Mouse (Mus musculus) liver, embryonic 13.5 days (tissue): ENCODE results near the gene Sdhc. TPM values are rescaled to one million over a fixed set of nuclear protein-coding genes. Genes with fewer than 3 reads are reported as not detected.

Experiments
- ATAC-seq: fragments of 200-750 bp; cut with Nextera tagmentation; 2 replicates; pipeline ENCODE4 v1.8.0; 2017; ENCODE audit warnings: low read depth, mild to moderate bottlenecking, moderate number of reproducible peaks, moderate library complexity
- DNase-seq: peaks from one replicate; pipeline ENCODE4 v3.0.0; 2022
- H3K27ac ChIP-seq: fragments of 300-500 bp; sonication (generic); 2 replicates; pipeline ENCODE4 v1.5.1; 2015; ENCODE audit warnings: moderate library complexity, mild to moderate bottlenecking, inconsistent platforms
- H3K27me3 ChIP-seq: fragments of 300-500 bp; sonication (generic); 2 replicates; pipeline ENCODE4 v1.6.1; 2015; ENCODE audit warnings: mild to moderate bottlenecking, inconsistent platforms
- H3K36me3 ChIP-seq: fragments of 300-500 bp; sonication (generic); 2 replicates; pipeline ENCODE4 v1.6.1; 2015; ENCODE audit warnings: mild to moderate bottlenecking, inconsistent platforms
- H3K4me1 ChIP-seq: fragments of 300-500 bp; sonication (generic); replicated peaks from 2 replicates; pipeline ENCODE4 v1.6.1; 2015; ENCODE audit warnings: inconsistent platforms
- H3K4me2 ChIP-seq: fragments of 300-500 bp; sonication (generic); 2 replicates; pipeline ENCODE4 v1.6.1; 2015; ENCODE audit warnings: inconsistent platforms, mild to moderate bottlenecking, moderate library complexity
- H3K4me3 ChIP-seq: fragments of 300-500 bp; sonication (generic); replicated peaks from 2 replicates; pipeline ENCODE4 v1.5.1; 2015; ENCODE audit warnings: mild to moderate bottlenecking, inconsistent platforms
- H3K9ac ChIP-seq: fragments of 300-500 bp; sonication (generic); 2 replicates; pipeline ENCODE4 v1.6.1; 2015; ENCODE audit warnings: mild to moderate bottlenecking, inconsistent platforms
- H3K9me3 ChIP-seq: fragments of 300-500 bp; sonication (generic); replicated peaks from 2 replicates; pipeline ENCODE4 v1.6.1; 2016; ENCODE audit warnings: inconsistent platforms
- WGBS: fragments of 180-500 bp; shearing (Covaris S2); methylation state at CpG from one replicate; pipeline ENCODE4 v1.1.7; 2015; ENCODE audit not compliant: insufficient replicate concordance; 5-methylcytosine and 5-hydroxymethylcytosine counted together
- polyA plus RNA-seq: library from polyadenylated mRNA; unstranded; fragments of >200 nt; fragmentation: Nextera tagmentation; extraction: Ambion mirVana; gene quantifications from 2 replicates; pipeline ENCODE4 v1.2.1, GENCODE M21; 2015

Sdhc gene
- polyA plus RNA-seq, 1 experiment from 2014 or later = 140 TPM

DNA sequence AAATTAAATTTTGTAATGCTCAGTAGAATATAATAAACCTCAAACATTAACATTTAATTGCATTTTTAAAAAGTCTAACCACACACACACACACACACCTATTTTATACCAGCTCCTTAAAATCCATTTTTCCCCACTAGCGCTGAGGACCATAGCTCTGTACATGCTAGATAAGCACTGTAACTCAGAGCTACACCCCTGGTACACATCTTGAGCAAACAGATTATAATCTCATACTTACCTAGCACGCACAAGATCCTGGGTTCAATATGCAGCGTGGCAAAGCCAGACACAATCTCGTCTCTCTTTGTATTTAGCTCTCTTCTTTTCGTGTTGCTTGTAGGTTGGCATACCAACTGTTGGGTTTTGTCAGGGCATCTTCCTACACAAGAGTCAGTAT is 26.0 kb downstream of the Sdhc start:
- H3K36me3 ChIP-seq = peaks cover 17% of the 10 kb centered on the region
- peak overlapping the region; percentile 57 for H3K4me2 ChIP-seq
- H3K27me3 ChIP-seq = no peaks in the 10 kb centered on the region
- ATAC-seq (peak; percentile 96), DNase-seq (peak; percentile 61)
- H3K9ac ChIP-seq = peak overlapping the region; percentile 47
- no peak overlapping the region; the same call in 1 of the 2 replicates for H3K4me3 ChIP-seq
- peak overlapping the region; percentile 65 for H3K27ac ChIP-seq
- peaks cover 48% of the 10 kb centered on the region for H3K4me1 ChIP-seq
- WGBS = 22% methylated on average over 5 of the region's 5 CpGs
- no peaks in the 10 kb centered on the region for H3K9me3 ChIP-seq

DNA sequence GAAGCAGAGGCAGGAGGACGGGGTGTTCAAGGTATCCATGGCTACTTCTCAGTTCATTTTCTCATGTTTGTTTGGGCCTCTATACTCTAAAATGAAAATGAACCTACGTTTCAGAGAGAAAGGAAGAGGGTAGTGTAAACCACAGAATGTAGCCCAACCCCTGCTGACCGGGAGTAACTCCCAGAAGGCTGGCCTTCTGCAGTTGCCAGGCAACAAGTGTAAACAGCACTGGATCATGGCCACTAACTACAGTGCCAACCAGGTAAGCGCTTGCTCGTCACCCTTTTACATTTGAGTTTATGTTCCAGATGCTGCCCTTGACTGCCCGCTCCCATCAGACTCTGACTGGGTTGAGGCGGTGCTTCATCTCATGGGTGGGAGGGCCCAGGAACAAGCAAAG is 27.5 kb downstream of the Sdhc start:
- DNase-seq (peak; percentile 49), ATAC-seq (peak; percentile 32; the same call in 1 of the 2 replicates)
- Histone ChIP-seq H3K27ac (peak overlapping the region; percentile 48), H3K9ac (no peak overlapping the region), H3K36me3 (peaks cover 4% of the 10 kb centered on the region), H3K4me2 (peak overlapping the region; percentile 39; the same call in 1 of the 2 replicates), H3K27me3 (no peaks in the 10 kb centered on the region), H3K4me3 (no peak overlapping the region), H3K4me1 (peaks cover 51% of the 10 kb centered on the region), H3K9me3 (no peaks in the 10 kb centered on the region)
- WGBS = 39% methylated on average over 7 of the region's 7 CpGs

DNA sequence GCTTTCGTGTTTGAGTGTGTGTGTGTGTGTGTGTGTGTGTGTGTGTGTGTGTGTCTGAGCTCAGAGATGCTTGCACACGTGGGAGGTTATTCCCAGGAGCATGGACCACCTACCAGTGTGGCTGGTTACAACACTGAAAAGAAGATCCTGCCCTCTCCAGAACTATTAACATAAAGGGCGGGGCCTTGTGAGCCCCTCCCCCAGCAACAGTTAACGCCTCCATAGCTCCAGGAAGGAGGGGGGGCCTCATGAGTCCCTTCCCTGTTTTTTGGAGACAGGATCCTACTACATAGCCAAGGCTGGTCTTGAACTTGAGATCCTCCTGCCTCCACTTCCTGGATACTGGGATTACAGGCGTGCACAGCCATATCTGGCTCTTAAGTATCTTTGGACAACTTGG is 28.6 kb downstream of the Sdhc start:
- Histone ChIP-seq H3K9ac (no peak overlapping the region), H3K4me2 (no peak overlapping the region), H3K4me3 (no peak overlapping the region), H3K27me3 (no peaks in the 10 kb centered on the region), H3K9me3 (no peaks in the 10 kb centered on the region), H3K36me3 (no peaks in the 10 kb centered on the region), H3K4me1 (peaks cover 58% of the 10 kb centered on the region), H3K27ac (no peak overlapping the region)
- no peak for ATAC-seq
- no peak for DNase-seq
- 45% methylated on average over 5 of the region's 5 CpGs for WGBS

DNA sequence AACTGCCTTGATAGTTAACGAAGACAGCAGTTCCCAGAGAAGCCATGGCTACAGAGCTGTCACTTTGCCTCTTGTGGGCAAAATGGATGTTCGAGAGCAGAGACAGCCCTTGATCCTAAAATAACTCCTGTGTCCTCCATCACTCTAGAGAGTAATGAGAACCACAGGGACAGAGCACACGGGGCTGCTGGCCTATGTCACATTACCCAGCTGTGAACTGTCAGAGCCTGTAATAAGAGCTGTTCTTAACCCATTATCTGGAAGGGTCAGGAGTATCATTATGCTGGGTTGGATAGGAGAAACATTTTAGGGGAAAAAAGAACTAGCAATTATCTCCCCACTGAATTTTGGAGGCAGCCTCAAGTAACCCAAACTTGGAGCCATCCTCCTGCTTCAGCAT is 29.5 kb downstream of the Sdhc start:
- Histone ChIP-seq H3K9ac (no peak overlapping the region), H3K9me3 (no peaks in the 10 kb centered on the region), H3K27ac (no peak overlapping the region; the same call in 1 of the 2 replicates), H3K4me2 (no peak overlapping the region), H3K27me3 (no peaks in the 10 kb centered on the region), H3K36me3 (no peaks in the 10 kb centered on the region), H3K4me1 (peaks cover 67% of the 10 kb centered on the region), H3K4me3 (no peak overlapping the region)
- DNase-seq = no peak
- no peak for ATAC-seq
- 46% methylated on average over 3 of the region's 3 CpGs for whole genome bisulfite sequencing

DNA sequence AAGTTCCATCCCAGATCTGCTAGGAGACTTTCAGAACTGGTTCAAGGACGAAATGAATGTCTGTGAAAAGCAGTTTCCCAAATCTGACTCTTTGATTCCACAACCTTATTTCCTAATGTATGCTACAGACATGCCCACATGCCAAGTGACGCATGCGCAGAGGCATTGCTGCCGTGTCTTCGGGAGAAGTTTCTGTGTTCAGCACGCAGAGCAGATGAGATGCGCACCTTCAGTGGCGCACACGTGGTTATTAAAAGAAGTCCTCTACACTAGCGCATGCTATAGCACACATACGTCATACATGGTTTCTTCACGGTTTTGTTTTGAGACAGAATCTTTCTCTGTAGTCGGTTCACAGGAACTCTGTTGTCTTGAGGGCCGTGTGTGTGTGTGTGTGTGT is 31.0 kb downstream of the Sdhc start:
- 84% methylated on average over 14 of the region's 14 CpGs for WGBS
- Histone ChIP-seq H3K27me3 (no peaks in the 10 kb centered on the region), H3K4me1 (peaks cover 65% of the 10 kb centered on the region), H3K9me3 (no peaks in the 10 kb centered on the region), H3K4me3 (no peak overlapping the region), H3K9ac (no peak overlapping the region), H3K4me2 (no peak overlapping the region), H3K27ac (no peak overlapping the region), H3K36me3 (no peaks in the 10 kb centered on the region)
- ATAC-seq (no peak), DNase-seq (no peak)

DNA sequence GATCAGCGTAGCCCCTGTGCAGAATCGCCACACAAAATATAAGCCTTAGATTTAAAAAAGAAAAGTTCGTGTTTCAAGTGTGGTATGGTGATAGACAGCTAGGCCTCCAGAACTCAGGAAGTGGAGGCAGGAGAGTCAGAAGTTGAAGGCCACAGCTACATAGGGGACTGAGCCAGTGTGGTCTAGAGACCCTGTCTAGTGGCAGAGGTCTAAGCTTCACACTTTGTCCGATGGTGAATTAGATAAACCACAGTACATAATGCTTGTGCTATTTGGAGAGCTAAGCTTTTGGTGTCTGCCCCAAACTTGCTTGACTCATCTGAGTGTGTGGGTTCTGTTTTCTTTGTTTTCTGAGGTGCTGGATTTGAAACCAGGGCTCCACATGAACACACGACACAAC is 31.4 kb downstream of the Sdhc start:
- H3K9me3 ChIP-seq = no peaks in the 10 kb centered on the region
- ATAC-seq = no peak
- no peak for DNase-seq
- no peak overlapping the region for H3K4me2 ChIP-seq
- H3K9ac ChIP-seq = no peak overlapping the region
- no peaks in the 10 kb centered on the region for H3K27me3 ChIP-seq
- H3K4me1 ChIP-seq = peaks cover 66% of the 10 kb centered on the region
- 62% methylated on average over 5 of the region's 5 CpGs for WGBS
- H3K4me3 ChIP-seq = no peak overlapping the region
- H3K36me3 ChIP-seq = no peaks in the 10 kb centered on the region
- no peak overlapping the region for H3K27ac ChIP-seq

DNA sequence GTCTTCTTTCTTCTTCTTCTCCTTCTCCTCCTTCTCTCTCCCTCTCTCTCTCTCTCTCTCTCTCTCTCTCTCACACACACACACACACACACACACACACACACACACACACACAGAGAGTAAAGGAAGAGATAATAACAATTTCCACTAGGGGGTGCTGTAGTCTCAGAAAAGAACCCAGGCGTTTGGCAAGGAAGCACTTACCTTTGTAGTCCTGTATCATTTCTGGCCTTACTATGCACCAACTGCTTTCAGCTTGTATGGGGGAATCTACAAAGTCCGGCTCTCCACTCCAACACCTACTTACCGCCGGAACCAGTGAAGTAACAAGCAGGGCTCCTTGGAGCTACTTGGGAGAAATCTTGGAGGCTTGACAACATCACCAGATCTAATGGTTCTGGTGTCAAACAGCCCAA is 32.1 kb downstream of the Sdhc start:
- no peak for ATAC-seq
- no peak overlapping the region for H3K4me3 ChIP-seq
- 13% methylated on average over 4 of the region's 4 CpGs for WGBS
- no peaks in the 10 kb centered on the region for H3K27me3 ChIP-seq
- DNase-seq = peak; percentile 59
- H3K27ac ChIP-seq = no peak overlapping the region
- no peaks in the 10 kb centered on the region for H3K36me3 ChIP-seq
- H3K9me3 ChIP-seq = no peaks in the 10 kb centered on the region
- no peak overlapping the region for H3K4me2 ChIP-seq
- H3K9ac ChIP-seq = no peak overlapping the region
- H3K4me1 ChIP-seq = peaks cover 65% of the 10 kb centered on the region

DNA sequence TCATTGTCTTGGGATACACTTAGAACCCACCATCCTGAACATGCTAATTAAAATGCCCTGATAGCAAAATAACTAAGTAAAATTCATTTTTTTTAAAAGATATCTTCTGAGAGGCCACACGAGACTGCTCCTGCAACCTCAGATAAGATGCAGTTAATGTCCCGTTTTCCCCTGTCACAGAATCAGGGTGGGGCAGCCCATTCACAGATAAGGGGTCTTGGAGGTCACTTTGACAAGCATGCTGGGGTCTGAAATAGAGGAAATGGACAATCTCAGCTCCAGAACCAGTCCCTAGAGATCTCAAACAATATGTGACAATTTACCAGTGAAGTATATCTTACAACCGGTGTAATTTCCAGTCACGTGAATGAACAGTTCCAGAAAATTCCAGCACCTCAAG is 34.1 kb downstream of the Sdhc start:
- Histone ChIP-seq H3K4me1 (peaks cover 64% of the 10 kb centered on the region), H3K9ac (no peak overlapping the region; the same call in 1 of the 2 replicates), H3K27me3 (no peaks in the 10 kb centered on the region), H3K27ac (peak overlapping the region; percentile 6; the same call in 1 of the 2 replicates), H3K36me3 (no peaks in the 10 kb centered on the region), H3K9me3 (no peaks in the 10 kb centered on the region), H3K4me3 (no peak overlapping the region), H3K4me2 (peak overlapping the region; percentile 0; the same call in 1 of the 2 replicates)
- DNase-seq = no peak
- 32% methylated on average over 4 of the region's 4 CpGs for WGBS
- peak; percentile 28; the same call in 1 of the 2 replicates for ATAC-seq

DNA sequence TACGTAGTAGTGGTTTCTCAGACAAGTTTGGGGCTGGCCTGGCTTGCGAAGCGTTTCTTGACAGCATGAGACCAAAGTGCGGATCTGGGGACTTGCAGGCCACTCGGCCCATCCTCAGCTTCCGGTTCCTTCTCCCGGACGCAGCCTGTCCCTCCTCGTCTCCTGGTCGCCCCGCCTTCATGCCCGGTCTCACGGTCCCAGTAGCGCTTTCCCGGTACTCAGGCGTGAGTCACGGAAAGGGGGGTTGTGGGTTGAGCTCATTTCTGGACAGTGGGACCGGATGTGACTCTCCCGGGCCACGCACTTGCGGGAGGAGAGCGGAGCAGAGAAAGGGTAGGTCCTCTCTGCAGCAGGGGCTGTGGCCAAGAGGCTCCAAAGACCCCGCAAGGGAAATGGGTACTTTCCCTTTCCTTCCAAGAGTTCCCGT is 36.5 kb downstream of the Sdhc start, which contains the start of gene Cfap126:
Gene Cfap126, plus strand, starts transcription at position 46 of the 427 bp plus-strand sequence.
- Histone ChIP-seq H3K9ac (peak within 1 kb of the TSS; percentile 73), H3K36me3 (no peaks in the 10 kb centered on the region), H3K27me3 (no peaks in the 10 kb centered on the region), H3K4me3 (peak within 1 kb of the TSS; percentile 61), H3K4me2 (peak within 1 kb of the TSS; percentile 87), H3K4me1 (peaks cover 74% of the 10 kb centered on the region), H3K27ac (peak within 1 kb of the TSS; percentile 67), H3K9me3 (no peaks in the 10 kb centered on the region)
- under 1% methylated on average over 24 of the region's 24 CpGs for WGBS
- ATAC-seq = peak; percentile 49
- peak; percentile 66 for DNase-seq

DNA sequence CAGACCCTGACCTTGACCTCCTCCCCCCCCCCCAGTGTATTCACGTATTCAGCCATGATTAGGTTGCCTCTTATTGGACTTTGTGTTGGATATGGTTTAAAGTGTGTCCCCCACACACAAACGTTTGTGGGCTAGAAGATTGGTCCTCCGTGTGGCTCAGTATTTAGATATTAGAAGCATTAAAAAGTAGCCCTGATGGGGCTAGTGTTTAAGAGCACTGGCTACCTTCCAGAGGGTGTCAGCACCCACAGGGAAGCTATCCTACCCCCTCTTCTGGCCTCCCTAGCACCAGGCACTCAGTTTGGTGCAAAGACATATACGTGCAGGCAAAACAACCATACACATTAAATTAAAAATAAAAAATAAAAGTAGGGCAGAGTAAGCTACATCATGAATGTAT is 37.4 kb downstream of the Sdhc start:
- Histone ChIP-seq H3K27ac (no peak overlapping the region), H3K9ac (0 out of 2 replicates have a peak overlapping the region, but pooled peaks have one; percentile 73), H3K4me3 (peak overlapping the region; percentile 61; the same call in 1 of the 2 replicates), H3K4me2 (peak overlapping the region; percentile 87), H3K36me3 (no peaks in the 10 kb centered on the region), H3K27me3 (no peaks in the 10 kb centered on the region), H3K4me1 (peaks cover 71% of the 10 kb centered on the region), H3K9me3 (no peaks in the 10 kb centered on the region)
- DNase-seq (no peak), ATAC-seq (no peak)
- 69% methylated on average over 4 of the region's 4 CpGs for WGBS

DNA sequence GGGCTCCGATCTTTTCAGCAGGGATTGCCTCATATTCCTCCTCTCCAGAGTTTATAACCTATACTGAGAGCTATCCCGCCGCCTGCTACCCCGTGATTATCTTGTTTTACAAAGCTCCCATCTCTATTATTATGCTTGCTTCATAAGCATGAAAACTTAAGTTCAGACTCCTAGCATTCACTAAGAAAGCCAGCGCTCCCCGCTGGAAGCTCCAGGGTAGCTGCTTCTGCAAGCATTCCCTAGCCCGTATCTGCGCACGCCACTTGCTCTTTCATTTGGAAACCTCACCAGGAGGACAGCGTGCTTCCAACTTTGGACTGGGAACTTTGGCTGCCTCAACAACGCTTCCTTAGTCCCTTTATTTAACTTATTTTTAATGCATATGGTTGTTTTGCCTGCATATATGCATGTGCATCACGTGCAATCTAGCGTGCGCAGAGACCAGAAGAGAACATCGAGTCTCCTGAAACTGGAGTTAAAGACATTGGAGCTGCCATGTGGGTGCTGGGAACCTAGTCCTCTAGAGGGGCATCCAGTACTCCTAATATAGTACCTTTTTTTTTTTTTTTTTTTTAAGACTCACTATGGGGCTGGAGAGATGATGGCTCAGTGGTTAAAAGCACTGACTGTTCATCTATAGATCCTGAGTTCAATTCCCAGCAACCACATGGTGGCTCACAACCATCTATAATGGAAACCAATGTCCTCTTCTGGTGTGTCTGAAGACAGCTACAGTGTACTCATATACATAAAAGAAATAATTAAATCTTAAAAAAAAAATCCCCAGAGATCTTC is 38.4 kb downstream of the Sdhc start:
- 4% methylated on average over 15 of the region's 15 CpGs for WGBS
- peak overlapping the region; percentile 85 for H3K27ac ChIP-seq
- peak; percentile 18; the same call in 1 of the 2 replicates for ATAC-seq
- H3K4me2 ChIP-seq = peak overlapping the region; percentile 87
- peak overlapping the region; percentile 69 for H3K4me3 ChIP-seq
- H3K36me3 ChIP-seq = no peaks in the 10 kb centered on the region
- no peaks in the 10 kb centered on the region for H3K9me3 ChIP-seq
- peaks cover 66% of the 10 kb centered on the region for H3K4me1 ChIP-seq
- DNase-seq = peak; percentile 50
- no peaks in the 10 kb centered on the region for H3K27me3 ChIP-seq
- peak overlapping the region; percentile 77 for H3K9ac ChIP-seq
